ENCODE assay signal across 25 mouse cellular contexts in genomic region chr6:92158801-92159200, GRCm38 (mm10). TPM values are rescaled to one million over a fixed set of nuclear protein-coding genes. Genes with fewer than 3 reads are reported as not detected.
DNase-seq lines count a peak whose midpoint lies in the region; TF ChIP-seq lines count a peak whose summit lies in the region.
"Had no signal": no experiment of that assay in that cellular context is flagged by ENCODE, and none has a peak within 500 bp of the region (broad histone marks: within the 10 kb centered on the region; RNA-seq: fewer than 3 reads in every experiment).

No protein-coding gene starts in this region.

- H3K27ac ChIP-seq in heart, adult 2 months, result peak overlapping the region; percentile 61
- no peak overlapping the region for H3K27ac ChIP-seq in thymus, adult 2 months (ENCODE audit: control insufficient read depth, insufficient read depth, low read length)
- H3K27ac ChIP-seq: embryonic facial prominence, embryonic 10.5 days; embryonic facial prominence, embryonic 15.5 days; forebrain, embryonic 12.5 days; hindbrain, embryonic 15.5 days; liver, embryonic 15.5 days; midbrain, embryonic 10.5 days; stomach, embryonic 15.5 days had no signal

- no peak for TF ChIP-seq CTCF in heart, adult 2 months (IDR thresholded peaks at IDR 0.05)
- TF ChIP-seq CTCF in thymus, adult 2 months (IDR thresholded peaks at IDR 0.05; ENCODE audit: borderline replicate concordance, control insufficient read depth, extremely low read depth, insufficient read depth, low read length, poor library complexity), result no peak

- H3K4me1 ChIP-seq in heart, adult 2 months (ENCODE audit: control insufficient read depth, insufficient read depth, low read length), result no peaks in the 10 kb centered on the region
- H3K4me1 ChIP-seq in thymus, adult 2 months (replicated peaks; ENCODE audit: control insufficient read depth, insufficient read depth, low read length), result no peaks in the 10 kb centered on the region
- H3K4me1 ChIP-seq: embryonic facial prominence, embryonic 10.5 days; embryonic facial prominence, embryonic 15.5 days; hindbrain, embryonic 15.5 days; liver, embryonic 15.5 days; stomach, embryonic 15.5 days had no signal

- no peaks in the 10 kb centered on the region for H3K79me2 ChIP-seq in heart, adult 2 months (replicated peaks; ENCODE audit: control insufficient read depth, insufficient read depth, low read length)

- intact Hi-C loops in heart, adult 2 months (cut with DNase I), result no loop called here
- intact Hi-C loops in heart, postnatal 36 days (cut with DNase I), result loop anchor here (10.0 kb wide), 1 partner anchor 264 kb away; no protein-coding TSS in a partner anchor

- H3K36me3 ChIP-seq in heart, adult 2 months (ENCODE audit: control insufficient read depth, insufficient read depth, low read length), result peaks cover 21% of the 10 kb centered on the region
- peaks cover 96% of the 10 kb centered on the region for H3K36me3 ChIP-seq in thymus, adult 2 months (ENCODE audit: control insufficient read depth, insufficient read depth, low read length)

- no peak for DNase-seq in heart, adult 2 months
- DNase-seq in heart, postnatal 36 days, result no peak
- DNase-seq in cerebellum, adult 11-12 months, result peak; percentile 48
- DNase-seq in cerebellum, adult 9-11 months, result peak; percentile 59
- no peak for DNase-seq in lung, postnatal 10 days
- DNase-seq in thymus, adult 2 months, result no peak
- no peak for DNase-seq in kidney, adult 11 months
- DNase-seq: adrenal gland, postnatal 25 days; B cell, adult 2 months; forebrain, postnatal 0 days; gastrocnemius, postnatal 14 days; kidney, adult 9 months; kidney, postnatal 14 days; liver; lung, embryonic 14.5 days; right cerebral cortex, postnatal 25 days; thymus, adult 18-20 months; thymus, postnatal 36 days had no signal

- 90% methylated on average over 3 of the region's 3 CpGs for WGBS in heart, adult 2 months
- 98% methylated on average over 3 of the region's 3 CpGs for WGBS in thymus, adult 2 months

- no peak for TF ChIP-seq EP300 in heart, adult 2 months (IDR thresholded peaks at IDR 0.05; ENCODE audit: insufficient read depth, low read depth, low read length)

- TF ChIP-seq POLR2A in heart, adult 2 months (IDR thresholded peaks at IDR 0.05; ENCODE audit: insufficient read depth, low read depth, low read length), result no peak
- no peak for TF ChIP-seq POLR2A in thymus, adult 2 months (IDR thresholded peaks at IDR 0.05; ENCODE audit: control insufficient read depth, extremely low read depth, insufficient read depth, low read length, poor library complexity)

- H3K4me3 ChIP-seq in heart, adult 2 months, result no peak overlapping the region
- H3K4me3 ChIP-seq in thymus, adult 2 months (ENCODE audit: control insufficient read depth, insufficient read depth, low read length), result no peak overlapping the region
- H3K4me3 ChIP-seq: embryonic facial prominence, embryonic 10.5 days; embryonic facial prominence, embryonic 15.5 days; forebrain, embryonic 12.5 days; hindbrain, embryonic 15.5 days; liver, embryonic 15.5 days; midbrain, embryonic 10.5 days; stomach, embryonic 15.5 days had no signal

- no peak overlapping the region for H3K9ac ChIP-seq in heart, adult 2 months (ENCODE audit: low read depth, low read length)
- H3K9ac ChIP-seq: embryonic facial prominence, embryonic 15.5 days; forebrain, embryonic 12.5 days; forebrain, postnatal 0 days; hindbrain, embryonic 15.5 days; liver, embryonic 15.5 days; lung, embryonic 14.5 days; stomach, embryonic 15.5 days had no signal

- H3K27me3 ChIP-seq in heart, adult 2 months (ENCODE audit: control insufficient read depth, insufficient read depth, low read length), result no peaks in the 10 kb centered on the region
- no peaks in the 10 kb centered on the region for H3K27me3 ChIP-seq in thymus, adult 2 months (ENCODE audit: control insufficient read depth, insufficient read depth, low read length)
- H3K27me3 ChIP-seq: embryonic facial prominence, embryonic 15.5 days; forebrain, embryonic 12.5 days; hindbrain, embryonic 15.5 days; liver, embryonic 15.5 days; stomach, embryonic 15.5 days had no signal

RNA-seq across cellular contexts. Expression of gene Mrps25, which starts 25.0 kb away (rescaled TPM):
- 10 to 100 TPM; 70.5 to 76.5 TPM for total RNA-seq in heart, adult 2 months (2021)
- 21.2 and 35.9 TPM in 2 replicates for polyA plus RNA-seq in heart, adult 2 months (2012; rRNA removed)
- total RNA-seq in heart, postnatal 36 days (2021), result 10 to 100 TPM; 80.7 to 91.2 TPM
- polyA plus RNA-seq in thymus, adult 2 months (2012; rRNA removed), result 16.6 and 16.9 TPM in 2 replicates

RNA-seq across cellular contexts. Expression of gene Rbsn, which starts 55.9 kb away (rescaled TPM):
- total RNA-seq in heart, adult 2 months (2021), result 10 to 100 TPM; 11.6 to 15.7 TPM
- polyA plus RNA-seq in heart, adult 2 months (2012; rRNA removed), result 6.4 and 11.3 TPM in 2 replicates
- total RNA-seq in heart, postnatal 36 days (2021), result 10 to 100 TPM; 15.8 to 18.7 TPM
- polyA plus RNA-seq in thymus, adult 2 months (2012; rRNA removed), result 9.9 and 10.2 TPM in 2 replicates

Comparison
In these comparisons a context has a peak if more than half of its experiments do, and no peak if none do; other contexts are left out.
1. DNase-seq: peak in cerebellum, adult 11-12 months (single experiment) and cerebellum, adult 9-11 months (single experiment); none in heart, adult 2 months (0 of 2), heart, postnatal 36 days (0 of 2), lung, postnatal 10 days (single experiment), thymus, adult 2 months (single experiment) and kidney, adult 11 months (single experiment).